Mouse (Mus musculus): ENCODE measurements around the gene Stk39. TPM values are rescaled to one million over a fixed set of nuclear protein-coding genes. Genes with fewer than 3 reads are reported as not detected.

Stk39 gene
- polyA plus RNA-seq (2015; fragmentation: Nextera tagmentation; extraction: Ambion mirVana), result 21.4 and 22.2 TPM in 2 replicates

DNA sequence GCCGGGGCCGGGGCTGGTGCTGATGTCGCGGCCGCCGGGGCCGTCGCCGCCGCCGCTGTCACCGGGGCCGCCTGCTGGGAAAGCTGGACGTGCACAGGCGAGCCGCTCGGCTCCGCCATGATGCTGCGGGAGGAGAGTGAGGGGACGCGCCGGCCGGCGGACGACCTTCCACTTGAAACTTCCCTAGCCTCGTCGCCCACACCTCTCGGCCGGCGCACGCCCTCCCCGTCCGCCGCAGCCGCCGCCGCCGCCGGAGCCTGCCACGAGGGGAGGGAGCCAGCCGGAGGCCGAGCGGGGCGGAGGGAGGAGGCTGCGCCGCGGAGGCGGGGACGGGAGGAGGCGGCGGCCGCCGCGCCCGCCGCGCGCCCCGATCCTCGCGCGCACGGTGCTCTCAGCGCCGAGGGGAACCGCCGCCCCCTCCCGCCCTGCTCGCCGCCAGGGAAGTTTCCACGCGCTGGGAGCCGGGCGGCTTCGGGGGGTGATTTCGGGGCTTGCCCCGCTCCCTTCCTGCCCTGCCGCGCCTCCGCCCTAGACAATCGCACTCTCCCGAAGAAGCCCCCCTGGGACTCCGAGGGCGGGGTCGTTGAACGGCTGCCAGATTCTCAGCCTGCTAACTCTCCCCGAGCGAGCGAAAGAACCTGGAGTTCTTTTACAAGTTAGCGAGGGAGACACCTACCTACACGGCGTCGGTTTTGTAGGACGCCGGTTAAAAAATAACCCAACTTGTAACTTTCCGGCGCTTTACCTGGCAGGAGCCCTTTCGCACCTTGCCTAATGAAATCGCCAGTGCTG, at the start of gene Stk39:
Stk39 (minus strand) TSS at position 510 of the 792 bp plus-strand sequence.
- Histone ChIP-seq H3K9me3 (replicated peaks; ENCODE audit: control insufficient read depth, low read length, poor library complexity, severe bottlenecking) (no peaks in the 10 kb centered on the region), H3K27me3 (ENCODE audit: control insufficient read depth, insufficient read depth, low read depth, low read length) (no peaks in the 10 kb centered on the region; the same call in 1 of the 2 replicates), H3K36me3 (ENCODE audit: control insufficient read depth, insufficient read depth, low read length) (no peaks in the 10 kb centered on the region), H3K4me3 (ENCODE audit: low read depth, low read length) (peak within 1 kb of the TSS; percentile 95), H3K4me2 (ENCODE audit: low read length) (peak within 1 kb of the TSS; percentile 75), H3K27ac (ENCODE audit: low read length) (peak within 1 kb of the TSS; percentile 88), H3K4me1 (ENCODE audit: control insufficient read depth, insufficient read depth, low read length) (peaks cover 21% of the 10 kb centered on the region), H3K9ac (ENCODE audit: low read depth, low read length) (peak within 1 kb of the TSS; percentile 82)
- peak; percentile 84 for ATAC-seq
- WGBS, result under 1% methylated on average over 70 of the region's 99 CpGs

DNA sequence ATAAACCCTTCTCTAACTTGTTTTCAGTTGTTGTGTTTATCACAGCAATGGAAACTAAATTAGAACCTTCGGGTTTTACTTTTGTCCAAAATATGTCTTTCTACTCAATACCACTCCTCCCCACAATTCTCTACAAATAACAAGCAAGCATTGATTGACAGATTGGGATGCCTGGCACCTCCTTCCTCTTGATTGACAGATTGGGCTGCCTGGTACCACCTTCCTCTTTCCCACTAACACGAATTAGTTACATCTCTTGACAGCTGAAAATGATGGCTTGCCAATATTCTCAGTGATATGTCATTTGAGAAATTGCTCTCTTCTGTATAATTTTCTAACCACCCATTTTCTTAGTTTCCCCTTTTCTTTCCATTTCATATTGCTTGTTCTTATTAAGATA, 43.3 kb upstream of the Stk39 start:
- H3K4me1 ChIP-seq (ENCODE audit: control insufficient read depth, insufficient read depth, low read length), result no peaks in the 10 kb centered on the region
- ATAC-seq, result no peak
- no peak overlapping the region for H3K4me2 ChIP-seq (ENCODE audit: low read length)
- H3K9me3 ChIP-seq (replicated peaks; ENCODE audit: control insufficient read depth, low read length, poor library complexity, severe bottlenecking), result no peaks in the 10 kb centered on the region
- H3K27ac ChIP-seq (ENCODE audit: low read length), result no peak overlapping the region
- no peak overlapping the region for H3K4me3 ChIP-seq (ENCODE audit: low read depth, low read length)
- H3K27me3 ChIP-seq (ENCODE audit: control insufficient read depth, insufficient read depth, low read depth, low read length), result no peaks in the 10 kb centered on the region
- no peak overlapping the region for H3K9ac ChIP-seq (ENCODE audit: low read depth, low read length)
- no peaks in the 10 kb centered on the region for H3K36me3 ChIP-seq (ENCODE audit: control insufficient read depth, insufficient read depth, low read length)
- 79% methylated on average over 2 of the region's 2 CpGs for WGBS

DNA sequence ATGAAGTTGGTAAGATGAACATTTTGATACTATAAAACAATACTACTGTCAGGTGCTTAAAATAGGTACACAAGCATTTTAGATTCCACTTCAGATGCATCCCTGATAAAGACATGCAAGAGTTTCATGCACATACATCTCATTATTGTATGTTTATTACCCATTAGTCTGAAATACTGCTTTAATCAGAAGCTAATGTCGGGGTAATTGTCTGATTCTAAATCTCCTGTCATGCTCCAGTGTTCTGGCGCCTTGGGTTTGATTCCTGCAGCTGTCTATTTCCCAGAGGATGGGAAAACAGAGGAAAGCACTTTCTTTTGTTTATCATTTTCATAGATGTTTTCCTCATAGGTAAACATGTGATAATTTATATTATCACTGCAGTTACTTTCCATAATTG, 31.1 kb upstream of the Stk39 start:
- H3K4me3 ChIP-seq (ENCODE audit: low read depth, low read length), result no peak overlapping the region
- peaks cover 5% of the 10 kb centered on the region; the same call in 1 of the 2 replicates for H3K4me1 ChIP-seq (ENCODE audit: control insufficient read depth, insufficient read depth, low read length)
- H3K9ac ChIP-seq (ENCODE audit: low read depth, low read length), result no peak overlapping the region
- 39% methylated on average over 2 of the region's 2 CpGs for WGBS
- no peak overlapping the region for H3K27ac ChIP-seq (ENCODE audit: low read length)
- ATAC-seq, result no peak
- no peak overlapping the region for H3K4me2 ChIP-seq (ENCODE audit: low read length)
- H3K27me3 ChIP-seq (ENCODE audit: control insufficient read depth, insufficient read depth, low read depth, low read length), result no peaks in the 10 kb centered on the region
- H3K36me3 ChIP-seq (ENCODE audit: control insufficient read depth, insufficient read depth, low read length), result no peaks in the 10 kb centered on the region
- no peaks in the 10 kb centered on the region for H3K9me3 ChIP-seq (replicated peaks; ENCODE audit: control insufficient read depth, low read length, poor library complexity, severe bottlenecking)

DNA sequence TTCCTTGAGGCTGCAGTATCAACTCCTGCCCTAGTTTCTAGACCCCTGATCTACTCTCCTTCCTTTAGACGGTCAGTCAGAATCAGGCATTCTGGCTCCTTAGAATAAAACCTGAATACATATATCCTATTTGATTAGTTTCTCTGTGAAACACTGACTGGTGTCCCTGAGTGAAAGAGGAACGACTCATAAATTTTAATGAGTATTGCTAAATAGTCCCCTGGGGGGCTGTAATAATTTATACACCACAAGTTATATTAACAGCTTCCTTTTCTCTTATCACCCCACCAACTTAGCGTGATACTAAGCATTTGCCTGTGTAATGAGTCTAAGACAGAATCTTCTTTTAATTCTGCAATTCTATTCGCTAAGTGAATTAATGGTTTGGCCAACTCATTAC, 30.7 kb upstream of the Stk39 start:
- Histone ChIP-seq H3K27ac (ENCODE audit: low read length) (no peak overlapping the region), H3K36me3 (ENCODE audit: control insufficient read depth, insufficient read depth, low read length) (no peaks in the 10 kb centered on the region), H3K9me3 (replicated peaks; ENCODE audit: control insufficient read depth, low read length, poor library complexity, severe bottlenecking) (no peaks in the 10 kb centered on the region), H3K4me2 (ENCODE audit: low read length) (no peak overlapping the region), H3K27me3 (ENCODE audit: control insufficient read depth, insufficient read depth, low read depth, low read length) (no peaks in the 10 kb centered on the region), H3K4me3 (ENCODE audit: low read depth, low read length) (no peak overlapping the region), H3K4me1 (ENCODE audit: control insufficient read depth, insufficient read depth, low read length) (peaks cover 5% of the 10 kb centered on the region; the same call in 1 of the 2 replicates), H3K9ac (ENCODE audit: low read depth, low read length) (no peak overlapping the region)
- WGBS, result 25% methylated on average over 4 of the region's 4 CpGs
- ATAC-seq, result peak; percentile 64; the same call in 1 of the 2 replicates

DNA sequence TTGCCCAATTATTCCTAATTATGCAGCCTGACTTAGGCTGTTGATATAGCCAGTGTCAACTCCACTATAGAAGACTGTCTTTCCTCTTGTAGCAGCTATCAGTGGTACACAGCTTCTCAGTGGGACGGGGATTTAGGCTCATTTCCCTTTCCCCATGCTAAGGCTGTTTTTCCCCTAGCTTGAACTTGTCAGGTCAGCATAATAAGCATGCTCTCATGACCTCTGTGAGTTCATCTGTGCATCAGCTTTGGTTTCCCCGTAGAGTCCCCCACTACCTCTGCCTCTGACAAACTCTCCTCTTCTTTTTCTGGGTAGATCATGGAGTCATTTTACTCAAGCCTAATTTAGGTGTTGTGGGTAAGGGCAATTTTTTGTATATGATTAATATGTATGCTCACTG, 30.2 kb upstream of the Stk39 start:
- no peak overlapping the region for H3K9ac ChIP-seq (ENCODE audit: low read depth, low read length)
- no peak overlapping the region for H3K27ac ChIP-seq (ENCODE audit: low read length)
- no peaks in the 10 kb centered on the region for H3K27me3 ChIP-seq (ENCODE audit: control insufficient read depth, insufficient read depth, low read depth, low read length)
- no peak overlapping the region for H3K4me2 ChIP-seq (ENCODE audit: low read length)
- H3K4me1 ChIP-seq (ENCODE audit: control insufficient read depth, insufficient read depth, low read length), result peaks cover 5% of the 10 kb centered on the region; the same call in 1 of the 2 replicates
- no peak overlapping the region for H3K4me3 ChIP-seq (ENCODE audit: low read depth, low read length)
- 0 out of 2 replicates have a peak, but pooled peaks have one; percentile 17 for ATAC-seq
- no peaks in the 10 kb centered on the region for H3K9me3 ChIP-seq (replicated peaks; ENCODE audit: control insufficient read depth, low read length, poor library complexity, severe bottlenecking)
- WGBS, result 29% methylated on average over 2 of the region's 2 CpGs
- no peaks in the 10 kb centered on the region for H3K36me3 ChIP-seq (ENCODE audit: control insufficient read depth, insufficient read depth, low read length)

DNA sequence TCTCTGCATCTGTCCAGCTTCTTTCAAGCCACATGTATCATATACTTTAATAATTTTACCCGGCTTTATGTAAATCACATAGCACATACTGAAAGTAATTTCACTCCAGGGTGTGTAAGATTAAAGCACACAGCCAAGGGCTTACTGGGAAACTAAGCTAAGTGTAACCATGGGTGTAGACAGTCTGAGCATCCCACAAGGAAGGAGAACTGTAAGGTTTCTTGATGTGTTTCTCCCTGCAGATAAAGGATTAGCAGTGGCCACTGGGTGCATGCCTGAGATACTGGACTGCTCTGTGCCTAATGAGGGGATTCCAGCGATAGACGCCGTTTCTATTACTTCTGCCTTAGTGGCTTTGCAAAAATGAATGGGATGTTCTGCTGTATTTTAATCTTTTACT, 14.2 kb upstream of the Stk39 start:
- Histone ChIP-seq H3K4me1 (ENCODE audit: control insufficient read depth, insufficient read depth, low read length) (no peaks in the 10 kb centered on the region), H3K4me2 (ENCODE audit: low read length) (no peak overlapping the region), H3K36me3 (ENCODE audit: control insufficient read depth, insufficient read depth, low read length) (no peaks in the 10 kb centered on the region), H3K9me3 (replicated peaks; ENCODE audit: control insufficient read depth, low read length, poor library complexity, severe bottlenecking) (no peaks in the 10 kb centered on the region), H3K27ac (ENCODE audit: low read length) (no peak overlapping the region), H3K4me3 (ENCODE audit: low read depth, low read length) (no peak overlapping the region), H3K27me3 (ENCODE audit: control insufficient read depth, insufficient read depth, low read depth, low read length) (no peaks in the 10 kb centered on the region), H3K9ac (ENCODE audit: low read depth, low read length) (no peak overlapping the region)
- WGBS, result 52% methylated on average over 4 of the region's 4 CpGs
- peak; percentile 56; the same call in 1 of the 2 replicates for ATAC-seq

DNA sequence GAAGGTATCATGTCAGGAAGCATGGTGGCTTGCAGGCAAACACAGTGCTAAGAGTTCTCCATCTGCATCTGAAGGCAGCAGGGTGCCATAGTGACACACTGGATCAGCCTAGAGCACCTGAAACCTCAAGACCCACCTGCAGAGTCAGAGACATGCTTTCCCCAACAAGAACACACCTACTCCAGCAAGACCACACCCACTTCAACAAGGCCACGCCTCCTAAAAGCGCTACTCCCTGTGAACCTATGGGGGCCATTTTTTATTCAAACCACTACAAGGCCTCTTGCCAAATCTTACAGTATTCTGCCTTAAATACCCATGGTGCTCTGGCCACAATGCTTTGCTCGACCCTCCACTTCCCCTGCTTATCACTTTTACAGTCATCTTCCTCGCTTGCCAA, 13.1 kb upstream of the Stk39 start:
- Histone ChIP-seq H3K9me3 (replicated peaks; ENCODE audit: control insufficient read depth, low read length, poor library complexity, severe bottlenecking) (no peaks in the 10 kb centered on the region), H3K4me3 (ENCODE audit: low read depth, low read length) (no peak overlapping the region), H3K27ac (ENCODE audit: low read length) (no peak overlapping the region), H3K27me3 (ENCODE audit: control insufficient read depth, insufficient read depth, low read depth, low read length) (no peaks in the 10 kb centered on the region), H3K4me1 (ENCODE audit: control insufficient read depth, insufficient read depth, low read length) (no peaks in the 10 kb centered on the region), H3K9ac (ENCODE audit: low read depth, low read length) (no peak overlapping the region), H3K36me3 (ENCODE audit: control insufficient read depth, insufficient read depth, low read length) (no peaks in the 10 kb centered on the region), H3K4me2 (ENCODE audit: low read length) (no peak overlapping the region)
- 46% methylated on average over 4 of the region's 4 CpGs for WGBS
- no peak for ATAC-seq

DNA sequence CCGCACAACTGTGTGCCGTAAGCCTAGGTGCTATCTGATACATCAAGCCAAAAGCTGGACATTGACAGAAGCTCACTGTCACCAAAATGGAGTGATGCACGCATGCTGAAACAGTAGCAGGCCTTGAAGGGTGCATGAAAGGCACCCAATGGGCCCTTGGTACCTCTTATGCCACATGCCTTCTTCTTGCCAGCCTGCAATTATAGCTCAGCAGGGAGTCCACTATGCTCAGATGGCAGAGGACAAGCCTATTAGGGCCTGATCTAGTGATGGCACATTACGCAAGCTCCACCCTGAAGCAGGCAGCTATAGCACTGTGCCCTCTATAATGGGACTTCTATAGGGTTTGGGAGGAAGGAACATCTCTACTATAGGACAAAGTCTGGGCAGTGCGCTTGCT, 10.8 kb upstream of the Stk39 start:
- no peaks in the 10 kb centered on the region for H3K9me3 ChIP-seq (replicated peaks; ENCODE audit: control insufficient read depth, low read length, poor library complexity, severe bottlenecking)
- H3K4me2 ChIP-seq (ENCODE audit: low read length), result no peak overlapping the region
- ATAC-seq, result no peak
- WGBS, result 94% methylated on average over 5 of the region's 5 CpGs
- H3K36me3 ChIP-seq (ENCODE audit: control insufficient read depth, insufficient read depth, low read length), result no peaks in the 10 kb centered on the region
- no peak overlapping the region for H3K9ac ChIP-seq (ENCODE audit: low read depth, low read length)
- H3K4me1 ChIP-seq (ENCODE audit: control insufficient read depth, insufficient read depth, low read length), result no peaks in the 10 kb centered on the region
- H3K27me3 ChIP-seq (ENCODE audit: control insufficient read depth, insufficient read depth, low read depth, low read length), result no peaks in the 10 kb centered on the region
- H3K4me3 ChIP-seq (ENCODE audit: low read depth, low read length), result no peak overlapping the region
- no peak overlapping the region for H3K27ac ChIP-seq (ENCODE audit: low read length)

DNA sequence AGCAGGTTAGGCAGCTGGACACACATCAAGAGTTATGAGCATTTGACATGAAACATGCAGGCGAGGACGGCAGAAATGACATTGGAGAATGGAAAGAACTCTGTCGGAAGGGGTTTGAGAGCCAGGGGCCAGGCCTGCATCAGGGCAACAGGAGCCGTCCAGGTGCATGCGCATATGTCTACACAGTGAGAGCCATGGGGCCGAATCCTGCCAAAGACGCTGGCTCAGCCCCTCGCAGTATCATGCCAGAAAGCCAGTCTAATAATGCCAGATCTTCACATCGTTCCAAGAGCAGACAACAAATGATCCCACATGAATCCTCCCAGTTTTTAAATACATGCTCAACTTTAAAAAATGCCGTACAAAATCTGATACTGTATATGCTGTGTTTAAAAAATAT, 7.8 kb upstream of the Stk39 start:
- H3K4me3 ChIP-seq (ENCODE audit: low read depth, low read length), result no peak overlapping the region
- no peaks in the 10 kb centered on the region for H3K4me1 ChIP-seq (ENCODE audit: control insufficient read depth, insufficient read depth, low read length)
- no peak overlapping the region for H3K27ac ChIP-seq (ENCODE audit: low read length)
- 82% methylated on average over 10 of the region's 10 CpGs for WGBS
- H3K27me3 ChIP-seq (ENCODE audit: control insufficient read depth, insufficient read depth, low read depth, low read length), result no peaks in the 10 kb centered on the region
- no peak overlapping the region for H3K9ac ChIP-seq (ENCODE audit: low read depth, low read length)
- H3K36me3 ChIP-seq (ENCODE audit: control insufficient read depth, insufficient read depth, low read length), result no peaks in the 10 kb centered on the region
- ATAC-seq, result no peak
- H3K4me2 ChIP-seq (ENCODE audit: low read length), result no peak overlapping the region
- H3K9me3 ChIP-seq (replicated peaks; ENCODE audit: control insufficient read depth, low read length, poor library complexity, severe bottlenecking), result no peaks in the 10 kb centered on the region

Data from midbrain, embryonic 16.5 days (tissue).